Mouse (Mus musculus): ENCODE results near the gene Gm44511.

- TF ChIP-seq CTCF (IDR thresholded peaks at IDR 0.05; ENCODE audit: borderline replicate concordance, control insufficient read depth, extremely low read depth, insufficient read depth, low read length, poor library complexity) (no peak), POLR2A (IDR thresholded peaks at IDR 0.05; ENCODE audit: control insufficient read depth, extremely low read depth, insufficient read depth, low read length, poor library complexity) (no peak)
These were observed 15.4 kb upstream of the Gm44511 start for GRCm38 (mm10) chr6:128841327-128842089.
